ENCODE assay signal across 35 mouse cellular contexts in the genomic region with DNA sequence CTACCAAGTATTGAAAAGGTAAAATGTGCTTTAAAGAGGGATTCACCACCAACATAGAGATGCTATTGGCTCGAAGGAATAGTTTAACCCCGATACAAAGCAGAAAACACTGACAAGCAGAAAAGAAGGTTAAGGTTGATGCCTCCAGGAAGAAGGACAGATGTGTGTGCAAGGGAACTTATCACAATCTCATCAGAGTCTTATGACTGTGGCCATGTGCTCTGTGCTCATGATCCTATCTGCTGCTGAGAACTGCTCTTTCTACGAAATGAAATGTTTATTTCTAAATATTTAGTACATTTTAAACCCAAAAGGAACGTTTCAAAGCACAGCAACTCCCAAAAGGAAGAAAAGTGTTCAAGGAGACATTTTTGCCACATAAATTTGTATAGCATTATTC.
"Had no signal": no experiment of that assay in that cellular context is flagged by ENCODE, and none has a peak within 500 bp of the region (broad histone marks: within the 10 kb centered on the region; RNA-seq: fewer than 3 reads in every experiment).

No protein-coding gene starts in this region.

- H3K9ac ChIP-seq: heart, embryonic 12.5 days; heart, embryonic 13.5 days; heart, embryonic 15.5 days; hindbrain, embryonic 12.5 days; hindbrain, embryonic 13.5 days; hindbrain, embryonic 14.5 days; hindbrain, embryonic 15.5 days; intestine, embryonic 15.5 days; kidney, embryonic 15.5 days had no signal

- H3K4me3 ChIP-seq: heart, embryonic 10.5 days; heart, embryonic 12.5 days; heart, embryonic 13.5 days; heart, embryonic 15.5 days; hindbrain, embryonic 10.5 days; hindbrain, embryonic 12.5 days; hindbrain, embryonic 13.5 days; hindbrain, embryonic 15.5 days; intestine, embryonic 15.5 days; kidney, embryonic 15.5 days; layer of hippocampus, adult 2 months; left cerebral cortex, adult 2 months had no signal

- H3K36me3 ChIP-seq: heart, embryonic 10.5 days; heart, embryonic 12.5 days; heart, embryonic 13.5 days; heart, embryonic 15.5 days; hindbrain, embryonic 10.5 days; hindbrain, embryonic 12.5 days; hindbrain, embryonic 13.5 days; hindbrain, embryonic 15.5 days; intestine, embryonic 15.5 days; kidney, embryonic 15.5 days had no signal

- H3K4me2 ChIP-seq: heart, embryonic 11.5 days; heart, embryonic 12.5 days; heart, embryonic 13.5 days; heart, embryonic 15.5 days; hindbrain, embryonic 12.5 days; hindbrain, embryonic 13.5 days; hindbrain, embryonic 14.5 days; hindbrain, embryonic 15.5 days; intestine, embryonic 15.5 days; kidney, embryonic 15.5 days had no signal

- H3K27me3 ChIP-seq: heart, embryonic 12.5 days; heart, embryonic 13.5 days; heart, embryonic 15.5 days; intestine, embryonic 15.5 days had no signal

- H3K27ac ChIP-seq: heart, embryonic 10.5 days; heart, embryonic 13.5 days; heart, embryonic 15.5 days; hindbrain, embryonic 10.5 days; hindbrain, embryonic 12.5 days; hindbrain, embryonic 13.5 days; hindbrain, embryonic 14.5 days; hindbrain, embryonic 15.5 days; hindbrain, postnatal 0 days; intestine, embryonic 15.5 days; kidney, embryonic 15.5 days; kidney, postnatal 0 days; layer of hippocampus, adult 2 months; left cerebral cortex, adult 2 months had no signal

- H3K9me3 ChIP-seq: heart, embryonic 10.5 days; heart, embryonic 12.5 days; heart, embryonic 13.5 days; heart, embryonic 15.5 days; hindbrain, embryonic 10.5 days; hindbrain, embryonic 12.5 days; hindbrain, embryonic 13.5 days; hindbrain, embryonic 15.5 days; intestine, embryonic 15.5 days; kidney, embryonic 15.5 days had no signal

- DNase-seq: heart, postnatal 10 days; heart, postnatal 14 days; heart, postnatal 36 days; heart, postnatal 4 days; kidney, adult 11 months; kidney, adult 18-20 months; kidney, adult 2 months; kidney, adult 8-10 months; kidney, adult 9 months; kidney, postnatal 10 days; kidney, postnatal 14 days; kidney, postnatal 25 days; kidney, postnatal 36 days; kidney, postnatal 4 days; layer of hippocampus, adult 9-11 months; layer of hippocampus, postnatal 36 days had no signal

- H3K4me1 ChIP-seq: heart, embryonic 10.5 days; heart, embryonic 12.5 days; heart, embryonic 13.5 days; heart, embryonic 15.5 days; hindbrain, embryonic 10.5 days; hindbrain, embryonic 12.5 days; hindbrain, embryonic 13.5 days; hindbrain, embryonic 15.5 days; intestine, embryonic 15.5 days; kidney, embryonic 15.5 days had no signal

- ATAC-seq: hindbrain, postnatal 0 days; inflammation-experienced regulatory T-cells, adult 6 months; intestine, embryonic 15.5 days; intestine, embryonic 16.5 days; intestine, postnatal 0 days had no signal
